Mouse (Mus musculus): ENCODE measurements around the gene Olfr1047. TPM values are rescaled to one million over a fixed set of nuclear protein-coding genes. Genes with fewer than 3 reads are reported as not detected.

Olfr1047 gene
- polyA plus RNA-seq, 1 experiment from 2014 or later, result not detected

- DNase-seq (ENCODE audit: low spot score) (no peak), ATAC-seq (ENCODE audit: low FRiP score) (no peak)
- H3K4me2 ChIP-seq (replicated peaks; ENCODE audit: low read depth, low read length), result no peak within 1 kb of the TSS
- no peaks in the 10 kb centered on the region for H3K4me1 ChIP-seq (replicated peaks; ENCODE audit: control insufficient read depth, insufficient read depth, low read length)
- H3K9ac ChIP-seq (ENCODE audit: low read depth, low read length), result no peak within 1 kb of the TSS
- H3K27me3 ChIP-seq (ENCODE audit: control insufficient read depth, insufficient read depth, low read length), result no peaks in the 10 kb centered on the region
- H3K36me3 ChIP-seq (ENCODE audit: control insufficient read depth, insufficient read depth, low read length), result no peaks in the 10 kb centered on the region
- H3K9me3 ChIP-seq (ENCODE audit: control insufficient read depth, low read length), result no peaks in the 10 kb centered on the region
- no peak within 1 kb of the TSS for H3K27ac ChIP-seq (ENCODE audit: low read depth, low read length)
- no peak within 1 kb of the TSS for H3K4me3 ChIP-seq (ENCODE audit: low read depth, low read length)
These were observed 53.5 kb downstream of the Olfr1047 start, which contains the start of gene Olfr1044 for GRCm38 (mm10) chr2:86177720-86178119. Gene Olfr1044, minus strand, starts transcription at chr2:86177820.

Other genes with a start within 250 kb of the Olfr1047 start
- not detected in 2 replicates for gene Olfr1031, start 241.1 kb downstream of the Olfr1047 start, polyA plus RNA-seq (2014; fragmentation: Nextera tagmentation; extraction: Ambion mirVana)
- gene Olfr1032, start 225.9 kb downstream of the Olfr1047 start, polyA plus RNA-seq (2014; fragmentation: Nextera tagmentation; extraction: Ambion mirVana), result not detected in 2 replicates
- not detected in 2 replicates for gene Olfr1033, start 210.8 kb downstream of the Olfr1047 start, polyA plus RNA-seq (2014; fragmentation: Nextera tagmentation; extraction: Ambion mirVana)
- gene Olfr1034, start 185.5 kb downstream of the Olfr1047 start, polyA plus RNA-seq (2014; fragmentation: Nextera tagmentation; extraction: Ambion mirVana), result not detected in 2 replicates
- gene Olfr1036, start 157.4 kb downstream of the Olfr1047 start, polyA plus RNA-seq (2014; fragmentation: Nextera tagmentation; extraction: Ambion mirVana), result not detected in 2 replicates
- not detected in 2 replicates for gene Olfr1037, start 144.0 kb downstream of the Olfr1047 start, polyA plus RNA-seq (2014; fragmentation: Nextera tagmentation; extraction: Ambion mirVana)
- gene Olfr1039, start 95.5 kb downstream of the Olfr1047 start, polyA plus RNA-seq (2014; fragmentation: Nextera tagmentation; extraction: Ambion mirVana), result not detected in 2 replicates
- not detected in 2 replicates for gene Olfr1040, start 84.7 kb downstream of the Olfr1047 start, polyA plus RNA-seq (2014; fragmentation: Nextera tagmentation; extraction: Ambion mirVana)
- not detected in 2 replicates for gene Olfr1042, start 69.6 kb downstream of the Olfr1047 start, polyA plus RNA-seq (2014; fragmentation: Nextera tagmentation; extraction: Ambion mirVana)
- not detected in 2 replicates for gene Olfr1043, start 63.9 kb downstream of the Olfr1047 start, polyA plus RNA-seq (2014; fragmentation: Nextera tagmentation; extraction: Ambion mirVana)
- gene Olfr1044, start 53.6 kb downstream of the Olfr1047 start, polyA plus RNA-seq (2014; fragmentation: Nextera tagmentation; extraction: Ambion mirVana), result not detected in 2 replicates
- gene Olfr52, start 45.7 kb downstream of the Olfr1047 start, polyA plus RNA-seq (2014; fragmentation: Nextera tagmentation; extraction: Ambion mirVana), result not detected in 2 replicates
- not detected in 2 replicates for gene Olfr1045, start 28.4 kb downstream of the Olfr1047 start, polyA plus RNA-seq (2014; fragmentation: Nextera tagmentation; extraction: Ambion mirVana)
- not detected in 2 replicates for gene Olfr1046, start 12.1 kb downstream of the Olfr1047 start, polyA plus RNA-seq (2014; fragmentation: Nextera tagmentation; extraction: Ambion mirVana)
- not detected in 2 replicates for gene Olfr1048, start 8.9 kb upstream of the Olfr1047 start, polyA plus RNA-seq (2014; fragmentation: Nextera tagmentation; extraction: Ambion mirVana)
- gene Olfr1049, start 26.9 kb upstream of the Olfr1047 start, polyA plus RNA-seq (2014; fragmentation: Nextera tagmentation; extraction: Ambion mirVana), result not detected in 2 replicates
- not detected in 2 replicates for gene Olfr1051, start 47.7 kb upstream of the Olfr1047 start, polyA plus RNA-seq (2014; fragmentation: Nextera tagmentation; extraction: Ambion mirVana)
- not detected in 2 replicates for gene Olfr1052, start 61.1 kb upstream of the Olfr1047 start, polyA plus RNA-seq (2014; fragmentation: Nextera tagmentation; extraction: Ambion mirVana)
- not detected in 2 replicates for gene Olfr1053, start 83.9 kb upstream of the Olfr1047 start, polyA plus RNA-seq (2014; fragmentation: Nextera tagmentation; extraction: Ambion mirVana)
- gene Olfr1054, start 104.0 kb upstream of the Olfr1047 start, polyA plus RNA-seq (2014; fragmentation: Nextera tagmentation; extraction: Ambion mirVana), result not detected in 2 replicates
- gene Olfr1055, start 118.9 kb upstream of the Olfr1047 start, polyA plus RNA-seq (2014; fragmentation: Nextera tagmentation; extraction: Ambion mirVana), result not detected in 2 replicates
- gene Olfr1056, start 131.1 kb upstream of the Olfr1047 start, polyA plus RNA-seq (2014; fragmentation: Nextera tagmentation; extraction: Ambion mirVana), result not detected in 2 replicates
- not detected in 2 replicates for gene Olfr1057, start 147.0 kb upstream of the Olfr1047 start, polyA plus RNA-seq (2014; fragmentation: Nextera tagmentation; extraction: Ambion mirVana)
- gene Olfr1058, start 157.2 kb upstream of the Olfr1047 start, polyA plus RNA-seq (2014; fragmentation: Nextera tagmentation; extraction: Ambion mirVana), result not detected in 2 replicates
- not detected in 2 replicates for gene Olfr1061, start 182.6 kb upstream of the Olfr1047 start, polyA plus RNA-seq (2014; fragmentation: Nextera tagmentation; extraction: Ambion mirVana)
- gene Olfr1062, start 195.3 kb upstream of the Olfr1047 start, polyA plus RNA-seq (2014; fragmentation: Nextera tagmentation; extraction: Ambion mirVana), result not detected in 2 replicates
- not detected in 2 replicates for gene Olfr1065, start 219.2 kb upstream of the Olfr1047 start, polyA plus RNA-seq (2014; fragmentation: Nextera tagmentation; extraction: Ambion mirVana)
- not detected in 2 replicates for gene Olfr1066, start 224.9 kb upstream of the Olfr1047 start, polyA plus RNA-seq (2014; fragmentation: Nextera tagmentation; extraction: Ambion mirVana)